Mouse (Mus musculus) heart, postnatal 36 days (tissue): ENCODE measurements around the gene Mov10. TPM values are rescaled to one million over a fixed set of nuclear protein-coding genes. Genes with fewer than 3 reads are reported as not detected.
A peak's percentile ranks its signal among the peaks of the same experiment; 100 is the strongest.
"Not testable (repeated sequence)": the region's sequence is repeated elsewhere in the genome, so short reads cannot be mapped to it uniquely, and the experiment has no call there.

Experiments
- DNase-seq, 2 experiments: peaks; one replicate each; pipeline ENCODE4 v3.0.0; 2021 to 2022
- intact Hi-C: fragments of 180-260 bp; cut with DNase I; formaldehyde crosslinking; loops from one replicate; pipeline ENCODE4 v1.15.1; 2025
- total RNA-seq, 2 experiments: library from RNA; stranded (reverse); gene quantifications; 2 replicates each; pipeline ENCODE4 v1.2.3; 2021

The Mov10 gene
- total RNA-seq, 2 experiments from 2014 or later = 4.8 to 8.0 TPM

- DNase-seq = no peak
- intact Hi-C loops = no loop called here
Measured at GRCm38 (mm10) chr3:104785284-104785683, 33.1 kb downstream of the Mov10 start.

GRCm38 (mm10) chr3:104783971-104784500 lies 34.3 kb downstream of the Mov10 start:
- no peak for DNase-seq
- intact Hi-C loops = loop anchor here (5.0 kb wide), 1 partner anchor 33 kb away; the partner anchor contains the start of gene Mov10

GRCm38 (mm10) chr3:104782061-104782681 lies 36.2 kb downstream of the Mov10 start:
- peak; percentile 70 to 74 for DNase-seq
- intact Hi-C loops = loop anchor here (5.0 kb wide), 1 partner anchor 35 kb away; the partner anchor contains the start of gene Mov10

- peak; percentile 60 to 63 for DNase-seq
- intact Hi-C loops = loop anchor here (1.0 to 5.0 kb wide), 2 partner anchors 8 to 36 kb away; partner anchors contain the start of gene Mov10
Measured at GRCm38 (mm10) chr3:104781471-104781903, 36.9 kb downstream of the Mov10 start, which contains the start of gene Fam19a3. Fam19a3 (minus strand) TSS chr3:104781840.

- intact Hi-C loops = loop anchor here (1.0 to 5.0 kb wide), 2 partner anchors 9 to 37 kb away; partner anchors contain the start of gene Mov10
- DNase-seq = peak; percentile 79 to 80
Measured at GRCm38 (mm10) chr3:104780561-104781420, 37.6 kb downstream of the Mov10 start, which contains the start of gene Ppm1j. Ppm1j (plus strand) TSS chr3:104781056.

GRCm38 (mm10) chr3:104779949-104780348 lies 38.4 kb downstream of the Mov10 start:
- intact Hi-C loops = loop anchor here (1.0 to 5.0 kb wide), 2 partner anchors 37 to 66 kb away; partner anchors contain the start of gene Mov10

GRCm38 (mm10) chr3:104777342-104777741 lies 41.0 kb downstream of the Mov10 start:
- intact Hi-C loops = no loop called here
- DNase-seq = no peak

More at GRCm38 (mm10) chr3:104779949-104780348, 38.4 kb downstream of the Mov10 start:
- peak; percentile 70 to 72 for DNase-seq

- intact Hi-C loops = loop anchor here (5.0 kb wide), 1 partner anchor 194 kb away; no protein-coding TSS in a partner anchor
- no peak for DNase-seq
Measured at GRCm38 (mm10) chr3:104773301-104773700, 45.1 kb downstream of the Mov10 start.

GRCm38 (mm10) chr3:104771460-104771859 lies 46.9 kb downstream of the Mov10 start:
- no peak for DNase-seq
- intact Hi-C loops = loop anchor here (5.0 kb wide), 1 partner anchor 196 kb away; no protein-coding TSS in a partner anchor

GRCm38 (mm10) chr3:104770918-104771317 lies 47.4 kb downstream of the Mov10 start:
- intact Hi-C loops = loop anchor here (5.0 kb wide), 1 partner anchor 196 kb away; no protein-coding TSS in a partner anchor
- DNase-seq = no peak

- peak; percentile 56 to 58 for DNase-seq
- intact Hi-C loops = loop anchor here (5.0 kb wide), 1 partner anchor 197 kb away; no protein-coding TSS in a partner anchor
Measured at GRCm38 (mm10) chr3:104770035-104770434, 48.3 kb downstream of the Mov10 start.

- intact Hi-C loops = no loop called here
- DNase-seq = no peak
Measured at GRCm38 (mm10) chr3:104769135-104769534, 49.2 kb downstream of the Mov10 start.

GRCm38 (mm10) chr3:104767716-104768115 lies 50.6 kb downstream of the Mov10 start:
- intact Hi-C loops = no loop called here
- no peak for DNase-seq

- intact Hi-C loops = no loop called here
- DNase-seq = no peak
Measured at GRCm38 (mm10) chr3:104767141-104767540, 51.2 kb downstream of the Mov10 start.

- DNase-seq = no peak
- intact Hi-C loops = no loop called here
Measured at GRCm38 (mm10) chr3:104765021-104765420, 53.3 kb downstream of the Mov10 start.

GRCm38 (mm10) chr3:104762103-104762863 lies 56.1 kb downstream of the Mov10 start:
- DNase-seq, intact Hi-C loops: not testable (repeated sequence)

- intact Hi-C loops = no loop called here
- no peak for DNase-seq
Measured at GRCm38 (mm10) chr3:104758869-104759268, 59.5 kb downstream of the Mov10 start.

GRCm38 (mm10) chr3:104758406-104758805 lies 60.0 kb downstream of the Mov10 start:
- peak; percentile 69 to 72 for DNase-seq
- intact Hi-C loops = no loop called here

GRCm38 (mm10) chr3:104752845-104753244 lies 65.5 kb downstream of the Mov10 start:
- peak in 1 of 2 experiments; percentile 33 for DNase-seq
- intact Hi-C loops = not testable (repeated sequence)
